Mouse (Mus musculus): ENCODE data around the gene Sesn1.

DNA sequence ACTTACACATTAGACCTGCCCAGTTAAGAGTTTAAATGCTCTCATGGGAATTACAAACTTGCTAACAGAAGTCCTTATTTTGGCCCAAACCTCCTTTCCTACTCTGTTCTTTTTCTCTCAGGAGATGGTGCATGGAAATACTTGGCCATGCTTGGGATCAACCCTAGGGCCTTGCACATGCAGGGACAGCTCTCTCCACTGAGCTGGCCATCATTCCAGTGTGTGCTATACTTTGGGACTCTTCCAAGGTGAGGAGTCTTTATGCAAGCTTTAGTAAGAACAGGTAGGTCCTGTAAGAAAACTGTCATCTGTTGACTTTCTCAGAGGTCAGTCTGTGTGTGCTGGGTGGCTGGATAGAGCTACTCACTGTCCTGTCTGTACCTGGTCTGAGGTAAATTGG is 80.8 kb downstream of the Sesn1 start:
- TF ChIP-seq MYOD1 (IDR thresholded peaks at IDR 0.05; ENCODE audit: control insufficient read depth in 1 of 3, insufficient read length in 2 of 3, low read depth in 2 of 3) (no peak), POLR2A (IDR thresholded peaks at IDR 0.05; ENCODE audit: insufficient read length, low read depth) (no peak), E2F4 (IDR thresholded peaks at IDR 0.05; ENCODE audit: insufficient read depth) (no peak), TCF3 (IDR thresholded peaks at IDR 0.05; ENCODE audit: insufficient read length, low read depth) (no peak), MAX (IDR thresholded peaks at IDR 0.05; ENCODE audit: low read depth) (no peak), MYOG (IDR thresholded peaks at IDR 0.05; ENCODE audit: control insufficient read depth in 1 of 3, insufficient read depth in 1 of 3, insufficient read length in 2 of 3, low read depth in 2 of 3) (no peak), USF1 (IDR thresholded peaks at IDR 0.05; ENCODE audit: low read depth) (no peak), POLR2AphosphoS2 (IDR thresholded peaks at IDR 0.05; ENCODE audit: insufficient read length, low read depth) (no peak), TCF12 (IDR thresholded peaks at IDR 0.05; ENCODE audit: insufficient read depth, poor library complexity, severe bottlenecking) (no peak)

Data from myocyte (in vitro differentiated cells).